Mouse (Mus musculus): ENCODE results near the gene H1f0.

The H1f0 gene

GRCm38 (mm10) chr15:79071117-79072039 is 43.1 kb downstream of the H1f0 start:
- no peak for DNase-seq (ENCODE audit: low spot score)

DNA sequence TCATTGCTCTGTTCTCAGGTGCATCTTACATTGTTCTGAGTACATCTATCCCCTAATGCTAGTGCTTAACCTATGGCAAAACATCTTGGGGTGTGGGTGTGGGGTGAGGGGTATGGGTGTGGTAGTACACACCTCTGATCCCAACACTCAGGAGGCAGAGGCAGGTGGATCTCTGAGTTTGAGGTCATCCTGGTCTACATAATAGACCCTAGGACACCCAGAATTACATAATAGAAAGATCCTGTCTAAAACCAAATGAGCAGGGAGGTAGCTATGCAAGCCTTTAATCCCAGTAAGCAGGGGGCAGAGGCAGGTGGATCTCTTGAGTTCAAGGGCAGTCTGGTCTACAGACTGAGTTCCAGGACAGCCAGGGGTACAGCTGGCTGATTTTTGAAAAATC is 45.5 kb downstream of the H1f0 start:
- no peak for DNase-seq (ENCODE audit: low spot score)

GRCm38 (mm10) chr15:79074446-79074845 is 46.2 kb downstream of the H1f0 start:
- DNase-seq (ENCODE audit: low spot score), result no peak

DNA sequence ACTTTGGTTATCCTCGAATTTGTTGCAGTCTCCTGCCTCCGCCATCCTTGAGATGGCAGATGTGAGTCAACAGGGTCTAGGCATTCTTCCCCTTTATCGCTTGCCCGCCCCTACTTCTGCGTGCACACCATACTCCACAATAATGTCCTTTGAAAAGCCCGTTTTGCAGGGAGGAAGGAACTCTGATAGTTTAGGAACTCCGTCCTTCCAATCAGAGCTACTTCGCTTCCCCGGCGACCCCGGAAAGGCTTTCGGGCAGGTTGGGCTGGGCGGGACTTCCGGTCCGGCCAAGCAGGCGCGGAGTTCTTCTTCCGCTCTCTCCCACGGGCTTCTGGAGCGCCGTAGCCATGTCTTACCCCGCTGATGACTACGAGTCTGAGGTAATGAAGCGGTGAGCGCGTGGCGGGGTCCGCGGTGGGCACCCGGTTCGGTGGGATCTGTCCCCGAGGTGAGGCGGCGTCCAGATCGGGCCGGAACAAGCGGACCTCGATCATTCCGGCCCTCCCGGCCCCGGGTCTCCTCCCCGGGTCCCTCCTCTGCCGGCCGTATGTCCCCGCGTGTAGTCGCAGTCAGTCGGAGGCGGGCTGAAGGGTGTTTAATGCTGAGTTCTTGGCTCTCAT is 46.8 kb downstream of the H1f0 start, which contains the start of gene Eif3l:
Eif3l (plus strand) TSS at position 267 of the 620 bp plus-strand sequence.
- no peak for DNase-seq (ENCODE audit: low spot score)

GRCm38 (mm10) chr15:79075658-79076365 is 47.6 kb downstream of the H1f0 start:
- no peak for DNase-seq (ENCODE audit: low spot score)

DNA sequence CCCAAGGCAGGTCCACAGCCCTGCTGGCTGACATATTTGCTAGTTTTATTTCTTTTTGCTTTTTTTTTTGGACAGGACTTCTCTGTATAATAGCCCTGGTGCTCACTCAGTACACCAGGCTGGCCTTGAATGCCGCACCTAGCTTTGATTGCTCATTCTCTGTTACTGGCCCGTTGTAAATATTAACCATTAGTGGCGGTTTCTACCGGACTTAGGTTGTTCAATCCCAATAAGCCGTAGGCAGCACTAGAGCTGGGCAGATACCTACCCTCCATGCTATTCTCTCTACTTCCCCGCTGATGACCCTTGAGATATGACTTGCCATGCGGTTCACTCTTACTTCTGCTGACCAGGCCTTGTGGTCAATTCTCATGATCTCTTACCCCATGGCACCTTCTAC is 51.3 kb downstream of the H1f0 start:
- no peak for DNase-seq (ENCODE audit: low spot score)

Data from layer of hippocampus, adult 9-10 months (tissue).